Mouse (Mus musculus) stomach, embryonic 15.5 days (tissue): Measurements from ENCODE around the gene Zfp593. TPM values are rescaled to one million over a fixed set of nuclear protein-coding genes. Genes with fewer than 3 reads are reported as not detected.
"Not testable (repeated sequence)": the region's sequence is repeated elsewhere in the genome, so short reads cannot be mapped to it uniquely, and the experiment has no call there.

ENCODE experiments used
- ATAC-seq: fragments of 200-750 bp; cut with Nextera tagmentation; 2 replicates; pipeline ENCODE4 v1.8.0; 2017; ENCODE audit warnings: low read depth, moderate number of reproducible peaks, moderate TSS enrichment; ENCODE audit not compliant: insufficient read depth, low FRiP score
- H3K27ac ChIP-seq: fragments of 300-500 bp; sonication (generic); 2 replicates; pipeline ENCODE4 v1.5.1; 2015; ENCODE audit warnings: mild to moderate bottlenecking, inconsistent platforms
- H3K27me3 ChIP-seq: fragments of 300-500 bp; sonication (generic); replicated peaks from 2 replicates; pipeline ENCODE4 v1.6.1; 2015; ENCODE audit warnings: inconsistent platforms
- H3K36me3 ChIP-seq: fragments of 300-500 bp; sonication (generic); 2 replicates; pipeline ENCODE4 v1.6.1; 2015; ENCODE audit warnings: inconsistent platforms
- H3K4me1 ChIP-seq: fragments of 300-500 bp; sonication (generic); 2 replicates; pipeline ENCODE4 v1.6.1; 2015; ENCODE audit warnings: inconsistent platforms
- H3K4me2 ChIP-seq: fragments of 300-500 bp; sonication (generic); 2 replicates; pipeline ENCODE4 v1.6.1; 2015; ENCODE audit warnings: mild to moderate bottlenecking, inconsistent platforms
- H3K4me3 ChIP-seq: fragments of 300-500 bp; sonication (generic); replicated peaks from 2 replicates; pipeline ENCODE4 v1.5.1; 2015; ENCODE audit warnings: inconsistent platforms
- H3K9ac ChIP-seq: fragments of 300-500 bp; sonication (generic); 2 replicates; pipeline ENCODE4 v1.6.1; 2015; ENCODE audit warnings: inconsistent platforms
- H3K9me3 ChIP-seq: fragments of 300-500 bp; sonication (generic); 2 replicates; pipeline ENCODE4 v1.6.1; 2016; ENCODE audit warnings: inconsistent platforms
- WGBS: fragments of 180-500 bp; shearing (Covaris S2); methylation state at CpG from one replicate; pipeline ENCODE4 v1.1.7; 2015; 5-methylcytosine and 5-hydroxymethylcytosine counted together
- polyA plus RNA-seq: library from polyadenylated mRNA; unstranded; fragments of >200 nt; fragmentation: Nextera tagmentation; extraction: Ambion mirVana; gene quantifications from 2 replicates; pipeline ENCODE4 v1.2.1, GENCODE M21; 2015

The Zfp593 gene
- polyA plus RNA-seq, 1 experiment from 2014 or later: 15.1 TPM

GRCm38 (mm10) chr4:134272731-134273416, 27.5 kb upstream of the Zfp593 start:
- peak overlapping the region; percentile 20; the same call in 1 of the 2 replicates for H3K4me3 ChIP-seq

GRCm38 (mm10) chr4:134271979-134272378, 26.6 kb upstream of the Zfp593 start:
- WGBS: 81% methylated on average over 7 of the region's 7 CpGs
- H3K9me3 ChIP-seq: no peaks in the 10 kb centered on the region
- H3K36me3 ChIP-seq: 0 out of 2 replicates have a peak, but pooled peaks cover 4% of the 10 kb centered on the region

More at GRCm38 (mm10) chr4:134272731-134273416, 27.5 kb upstream of the Zfp593 start:
- H3K36me3 ChIP-seq: peaks cover 10% of the 10 kb centered on the region; the same call in 1 of the 2 replicates
- H3K27ac ChIP-seq: peak overlapping the region; percentile 57
- 0 out of 2 replicates have a peak, but pooled peaks cover 5% of the 10 kb centered on the region for H3K4me1 ChIP-seq
- H3K27me3 ChIP-seq: no peaks in the 10 kb centered on the region
- peak overlapping the region; percentile 46 for H3K4me2 ChIP-seq
- no peak overlapping the region for H3K9ac ChIP-seq
- peak; percentile 16; the same call in 1 of the 2 replicates for ATAC-seq
- no peaks in the 10 kb centered on the region for H3K9me3 ChIP-seq
- WGBS: 17% methylated on average over 12 of the region's 13 CpGs

GRCm38 (mm10) chr4:134269622-134270021, 24.2 kb upstream of the Zfp593 start:
- H3K9ac ChIP-seq, H3K4me2 ChIP-seq, H3K9me3 ChIP-seq, H3K27me3 ChIP-seq, H3K4me3 ChIP-seq, H3K27ac ChIP-seq, ATAC-seq, H3K36me3 ChIP-seq, H3K4me1 ChIP-seq: not testable (repeated sequence)

More at GRCm38 (mm10) chr4:134271979-134272378, 26.6 kb upstream of the Zfp593 start:
- H3K27ac ChIP-seq: no peak overlapping the region
- no peak for ATAC-seq
- H3K4me2 ChIP-seq: no peak overlapping the region
- H3K4me1 ChIP-seq: 0 out of 2 replicates have a peak, but pooled peaks cover 5% of the 10 kb centered on the region
- H3K27me3 ChIP-seq: no peaks in the 10 kb centered on the region
- no peak overlapping the region for H3K9ac ChIP-seq
- no peak overlapping the region for H3K4me3 ChIP-seq

GRCm38 (mm10) chr4:134268102-134268655, 22.8 kb upstream of the Zfp593 start:
- H3K27me3 ChIP-seq: no peaks in the 10 kb centered on the region
- no peak overlapping the region for H3K4me3 ChIP-seq
- 0 out of 2 replicates have a peak, but pooled peaks cover 5% of the 10 kb centered on the region for H3K4me1 ChIP-seq
- H3K9ac ChIP-seq: no peak overlapping the region
- H3K27ac ChIP-seq: no peak overlapping the region
- no peaks in the 10 kb centered on the region for H3K36me3 ChIP-seq
- H3K4me2 ChIP-seq: no peak overlapping the region
- WGBS: 78% methylated on average over 19 of the region's 19 CpGs
- ATAC-seq: no peak
- no peaks in the 10 kb centered on the region for H3K9me3 ChIP-seq

GRCm38 (mm10) chr4:134265860-134266585, 20.6 kb upstream of the Zfp593 start:
- H3K9ac ChIP-seq: no peak overlapping the region
- H3K27me3 ChIP-seq: no peaks in the 10 kb centered on the region
- no peak overlapping the region for H3K4me2 ChIP-seq
- WGBS: 55% methylated on average over 9 of the region's 9 CpGs
- H3K27ac ChIP-seq: no peak overlapping the region
- no peak overlapping the region for H3K4me3 ChIP-seq
- H3K9me3 ChIP-seq: no peaks in the 10 kb centered on the region
- H3K36me3 ChIP-seq: no peaks in the 10 kb centered on the region
- H3K4me1 ChIP-seq: no peaks in the 10 kb centered on the region
- no peak for ATAC-seq

- H3K9ac ChIP-seq: no peak overlapping the region
- H3K4me3 ChIP-seq: no peak overlapping the region
- H3K27ac ChIP-seq: no peak overlapping the region
- no peaks in the 10 kb centered on the region for H3K27me3 ChIP-seq
- H3K9me3 ChIP-seq: no peaks in the 10 kb centered on the region
- H3K4me2 ChIP-seq: no peak overlapping the region
- H3K36me3 ChIP-seq: no peaks in the 10 kb centered on the region
- H3K4me1 ChIP-seq: no peaks in the 10 kb centered on the region
- ATAC-seq: no peak
- 37% methylated on average over 6 of the region's 6 CpGs for WGBS
Observed at GRCm38 (mm10) chr4:134263191-134263590, 17.8 kb upstream of the Zfp593 start.

GRCm38 (mm10) chr4:134258354-134258753, 13.0 kb upstream of the Zfp593 start:
- H3K4me3 ChIP-seq: no peak overlapping the region
- H3K9me3 ChIP-seq: no peaks in the 10 kb centered on the region
- H3K27me3 ChIP-seq: peaks cover 3% of the 10 kb centered on the region
- H3K4me2 ChIP-seq: no peak overlapping the region
- ATAC-seq: no peak
- H3K4me1 ChIP-seq: peaks cover 20% of the 10 kb centered on the region
- H3K36me3 ChIP-seq: no peaks in the 10 kb centered on the region
- H3K27ac ChIP-seq: no peak overlapping the region
- WGBS: 43% methylated on average over 11 of the region's 11 CpGs
- no peak overlapping the region for H3K9ac ChIP-seq

- Histone ChIP-seq H3K9me3 (no peaks in the 10 kb centered on the region), H3K9ac (no peak overlapping the region), H3K27me3 (peaks cover 12% of the 10 kb centered on the region), H3K27ac (peak overlapping the region; percentile 16; the same call in 1 of the 2 replicates), H3K4me1 (peaks cover 22% of the 10 kb centered on the region), H3K4me2 (no peak overlapping the region), H3K36me3 (no peaks in the 10 kb centered on the region), H3K4me3 (no peak overlapping the region)
- WGBS: 31% methylated on average over 11 of the region's 11 CpGs
- ATAC-seq: no peak
Observed at GRCm38 (mm10) chr4:134257198-134258009, 12.0 kb upstream of the Zfp593 start.

GRCm38 (mm10) chr4:134256407-134257197, 11.2 kb upstream of the Zfp593 start:
- H3K27me3 ChIP-seq: peaks cover 20% of the 10 kb centered on the region
- H3K4me1 ChIP-seq: peaks cover 28% of the 10 kb centered on the region
- peak overlapping the region; percentile 17; the same call in 1 of the 2 replicates for H3K4me2 ChIP-seq
- no peaks in the 10 kb centered on the region for H3K36me3 ChIP-seq
- H3K27ac ChIP-seq: peak overlapping the region; percentile 16; the same call in 1 of the 2 replicates
- ATAC-seq: 0 out of 2 replicates have a peak, but pooled peaks have one; percentile 8
- H3K9ac ChIP-seq: no peak overlapping the region
- WGBS: 23% methylated on average over 19 of the region's 19 CpGs
- H3K9me3 ChIP-seq: no peaks in the 10 kb centered on the region
- no peak overlapping the region for H3K4me3 ChIP-seq

GRCm38 (mm10) chr4:134255854-134256253, 10.5 kb upstream of the Zfp593 start:
- Histone ChIP-seq H3K4me1 (peaks cover 35% of the 10 kb centered on the region), H3K36me3 (no peaks in the 10 kb centered on the region), H3K27ac (no peak overlapping the region), H3K27me3 (peaks cover 28% of the 10 kb centered on the region), H3K4me3 (no peak overlapping the region), H3K9me3 (no peaks in the 10 kb centered on the region), H3K9ac (no peak overlapping the region), H3K4me2 (no peak overlapping the region)
- WGBS: 43% methylated on average over 4 of the region's 4 CpGs
- no peak for ATAC-seq

GRCm38 (mm10) chr4:134254835-134255234, 9.4 kb upstream of the Zfp593 start:
- WGBS: 50% methylated on average over 3 of the region's 3 CpGs
- Histone ChIP-seq H3K9ac (no peak overlapping the region), H3K9me3 (no peaks in the 10 kb centered on the region), H3K27ac (no peak overlapping the region), H3K4me3 (no peak overlapping the region), H3K27me3 (peaks cover 38% of the 10 kb centered on the region), H3K4me2 (no peak overlapping the region), H3K4me1 (peaks cover 44% of the 10 kb centered on the region), H3K36me3 (no peaks in the 10 kb centered on the region)
- no peak for ATAC-seq
